Mouse (Mus musculus): ENCODE results near the gene Notum. TPM values are rescaled to one million over a fixed set of nuclear protein-coding genes. Genes with fewer than 3 reads are reported as not detected.

The Notum gene
- polyA plus RNA-seq, 1 experiment from 2014 or later: not detected

GRCm38 (mm10) chr11:120634810-120635209 lies 26.2 kb downstream of the Notum start:
- DNase-seq (ENCODE audit: low spot score): no peak

GRCm38 (mm10) chr11:120633520-120634343 lies 27.2 kb downstream of the Notum start, which contains the start of gene Mafg:
Gene Mafg (minus strand): TSS chr11:120633600.
- DNase-seq (ENCODE audit: low spot score): peak; percentile 92

GRCm38 (mm10) chr11:120632559-120633519 lies 28.1 kb downstream of the Notum start:
- peak; percentile 61 for DNase-seq (ENCODE audit: low spot score)

DNA sequence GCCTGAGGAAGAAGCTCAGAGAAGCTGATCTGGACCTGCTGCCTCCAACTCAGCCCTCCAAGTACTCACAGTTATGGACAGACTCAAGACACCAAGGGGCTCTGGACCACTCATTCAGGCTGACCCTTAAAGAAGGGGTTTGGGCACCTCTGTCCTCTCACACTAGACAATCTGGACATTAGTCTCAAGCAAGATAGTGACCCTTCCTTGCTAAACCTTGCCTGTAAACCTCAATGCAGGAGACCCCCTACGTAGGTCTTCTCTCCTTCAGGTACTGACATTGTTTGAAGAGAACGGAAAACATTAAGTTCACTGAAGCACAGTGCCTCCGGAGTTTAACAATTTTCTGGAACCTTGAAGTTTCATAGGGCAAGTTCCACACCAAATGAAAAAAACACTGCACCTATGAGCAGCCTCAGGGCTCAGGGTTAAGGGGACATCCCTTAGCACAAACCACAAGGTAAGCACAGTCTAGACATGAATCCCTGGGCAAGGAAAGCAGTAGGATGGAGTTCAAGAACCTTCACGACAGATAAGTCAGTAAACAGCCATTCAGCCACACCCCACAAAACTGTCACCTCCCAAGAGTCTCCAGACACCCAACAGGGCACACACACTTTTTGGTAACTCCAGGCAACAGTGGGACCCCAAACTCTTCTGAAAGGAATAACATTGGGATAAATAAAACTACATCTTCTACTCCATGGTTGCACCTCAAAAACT lies 29.1 kb downstream of the Notum start:
- no peak for DNase-seq (ENCODE audit: low spot score)

- DNase-seq (ENCODE audit: low spot score): peak; percentile 61
Measured at GRCm38 (mm10) chr11:120630881-120631725, 29.9 kb downstream of the Notum start.

- peak; percentile 23 for DNase-seq (ENCODE audit: low spot score)
Measured at GRCm38 (mm10) chr11:120630401-120630871, 30.5 kb downstream of the Notum start.

DNA sequence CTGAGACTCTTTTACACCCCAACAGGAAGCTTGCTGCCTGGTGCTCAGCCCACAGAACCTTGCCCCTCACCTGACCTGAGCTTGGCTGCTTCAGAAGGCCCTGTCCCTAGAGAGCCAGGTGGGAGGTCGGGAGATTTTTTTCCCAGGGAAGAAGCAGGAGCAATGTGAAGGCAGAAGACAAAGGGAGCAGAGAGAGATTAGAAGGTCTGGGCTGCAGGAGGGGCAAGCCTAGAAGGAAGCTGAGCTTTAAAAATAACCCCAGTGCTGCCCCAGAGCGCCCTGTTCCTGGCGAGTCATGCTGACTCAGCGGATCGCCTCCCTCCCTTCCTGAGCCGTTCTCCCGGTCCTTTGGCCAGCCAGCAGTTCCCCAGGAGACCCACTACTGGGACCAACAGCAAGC lies 31.1 kb downstream of the Notum start:
- DNase-seq (ENCODE audit: low spot score): peak; percentile 40

DNA sequence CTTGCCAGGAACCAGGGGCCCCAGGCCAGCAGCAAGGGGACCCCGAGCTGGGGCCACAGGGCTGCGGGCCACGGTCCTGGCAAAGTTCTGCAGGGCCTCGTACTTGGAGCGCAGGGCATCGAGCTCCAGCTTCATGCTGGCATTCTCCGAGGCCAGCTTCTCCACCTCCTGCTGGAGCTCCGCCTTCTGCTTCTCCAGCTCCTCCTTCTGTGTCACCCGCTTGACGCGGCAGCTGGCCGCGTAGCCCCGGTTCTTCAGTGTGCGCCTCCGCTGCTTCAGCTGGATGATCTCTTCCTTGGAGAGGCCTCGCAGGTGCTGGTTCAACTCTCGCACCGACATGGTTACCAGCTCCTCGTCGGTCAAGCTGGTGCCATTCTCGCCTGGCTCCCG lies 31.6 kb downstream of the Notum start:
- peak; percentile 79 for DNase-seq (ENCODE audit: low spot score)

DNA sequence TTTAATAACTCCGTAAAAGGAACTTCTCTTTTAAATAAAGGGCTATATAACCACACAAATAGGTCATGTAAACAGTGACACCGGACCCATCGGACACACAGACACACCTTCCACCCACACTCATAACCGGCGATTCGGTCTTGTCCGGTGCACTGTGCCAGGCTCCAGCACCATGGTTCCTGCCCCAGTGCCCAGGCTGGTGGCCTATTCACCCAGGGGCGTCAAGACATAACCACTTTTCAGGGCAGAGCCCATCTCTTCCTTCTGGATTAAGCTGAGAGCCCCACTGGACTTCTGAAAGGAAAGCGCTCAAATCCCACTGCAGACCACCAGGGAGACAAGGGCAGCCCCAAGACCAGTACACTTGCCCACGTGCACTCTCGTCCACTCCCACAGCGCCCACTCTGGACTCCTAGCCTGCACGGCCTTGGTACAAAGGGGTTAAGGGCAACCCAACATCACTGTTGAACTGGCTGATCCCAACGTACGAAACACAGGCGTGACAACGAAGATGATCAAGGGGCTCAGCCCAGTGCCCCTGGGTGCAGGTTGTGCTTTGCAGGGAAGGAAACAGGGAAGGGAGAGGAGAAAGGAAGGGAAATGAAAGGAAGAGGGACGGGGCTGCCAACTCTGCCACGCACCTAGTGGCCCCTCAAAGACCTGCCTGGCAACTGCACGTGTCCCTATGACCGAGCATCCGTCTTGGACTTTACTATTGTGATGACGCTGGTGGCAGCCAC lies 32.2 kb downstream of the Notum start:
- no peak for DNase-seq (ENCODE audit: low spot score)

GRCm38 (mm10) chr11:120627468-120628300 lies 33.3 kb downstream of the Notum start:
- peak; percentile 80 for DNase-seq (ENCODE audit: low spot score)

GRCm38 (mm10) chr11:120626785-120627467 lies 34.0 kb downstream of the Notum start:
- DNase-seq (ENCODE audit: low spot score): no peak

GRCm38 (mm10) chr11:120625152-120625775 lies 35.7 kb downstream of the Notum start, which contains the start of gene Sirt7:
Gene Sirt7 (minus strand): TSS chr11:120625240.
- no peak for DNase-seq (ENCODE audit: low spot score)

DNA sequence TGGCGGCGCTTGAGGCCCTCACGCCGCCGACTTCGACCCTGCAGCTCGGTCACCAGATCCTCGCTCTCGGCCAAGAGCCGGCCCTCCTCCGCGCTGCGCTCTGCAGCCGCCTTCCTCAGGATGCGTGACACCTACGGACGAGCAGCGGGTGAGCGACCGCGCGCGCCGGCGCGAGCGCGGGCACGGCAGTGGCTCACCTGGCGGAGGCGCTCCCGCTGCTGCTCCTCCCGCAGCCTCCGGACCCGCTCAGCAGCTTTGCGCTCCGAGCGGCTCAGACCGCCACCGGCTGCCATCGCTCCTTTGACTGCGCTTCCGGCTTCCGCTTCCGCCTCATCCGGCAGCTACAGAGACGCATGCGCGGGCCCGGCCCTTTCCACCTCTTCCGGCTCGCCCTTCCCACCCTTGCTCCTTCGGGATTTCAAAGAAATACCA lies 36.3 kb downstream of the Notum start:
- peak; percentile 88 for DNase-seq (ENCODE audit: low spot score)

GRCm38 (mm10) chr11:120623961-120624679 lies 36.9 kb downstream of the Notum start:
- peak; percentile 77 for DNase-seq (ENCODE audit: low spot score)

GRCm38 (mm10) chr11:120622805-120623204 lies 38.2 kb downstream of the Notum start:
- no peak for DNase-seq (ENCODE audit: low spot score)

GRCm38 (mm10) chr11:120620195-120620594 lies 40.8 kb downstream of the Notum start:
- no peak for DNase-seq (ENCODE audit: low spot score)
